Mouse (Mus musculus): ENCODE measurements around the gene Trir.

DNA sequence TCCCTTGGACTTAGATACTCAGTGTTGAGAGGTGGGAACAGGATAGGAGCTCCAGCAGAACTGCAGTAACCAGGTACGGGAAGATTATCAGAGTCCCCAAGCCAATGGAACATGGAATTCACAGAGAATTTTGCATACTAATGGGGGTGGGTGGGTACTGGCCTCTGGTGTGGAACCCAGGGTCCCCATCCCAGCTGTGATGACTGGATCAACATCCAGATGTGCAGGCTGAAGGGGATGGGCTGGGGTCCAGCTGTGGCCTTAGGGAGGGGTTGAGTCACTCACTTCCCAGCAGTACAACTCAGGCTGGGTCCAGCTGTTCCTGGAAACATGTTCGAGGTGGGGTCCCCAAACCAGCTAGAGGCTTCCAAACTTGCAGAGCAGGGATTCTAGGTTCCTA, 38.7 kb upstream of the Trir start:
- TF ChIP-seq GATA1 (IDR thresholded peaks at IDR 0.05; ENCODE audit: borderline replicate concordance, low read length) (no peak), FLI1 (IDR thresholded peaks at IDR 0.05; ENCODE audit: low read length) (no peak)

Data from megakaryocyte, embryonic 14.5 days (primary cell).